Mouse (Mus musculus): ENCODE results near the gene Gna15.

Gna15 gene

DNA sequence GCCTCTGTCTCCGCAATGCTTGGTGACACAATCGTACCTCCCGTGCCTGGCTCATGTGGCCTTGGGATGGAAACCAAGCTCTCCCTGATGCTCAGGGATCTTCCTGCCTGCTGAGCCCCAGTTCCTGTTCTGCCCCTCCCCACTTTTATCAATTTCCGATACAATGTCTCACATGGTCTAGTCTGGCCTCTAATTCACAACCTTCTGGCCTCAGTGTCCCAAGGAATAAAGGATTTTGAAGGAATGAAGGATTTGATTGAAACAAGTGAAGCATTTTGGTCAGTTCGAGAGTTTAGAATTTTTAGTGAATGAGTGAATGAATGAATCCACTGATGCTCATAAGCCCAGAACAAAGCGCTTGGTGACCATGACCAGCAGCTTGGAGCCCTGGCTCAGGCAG lies 883 bp downstream of the Gna15 start:
- DNase-seq (ENCODE audit: low read depth), result no peak

DNA sequence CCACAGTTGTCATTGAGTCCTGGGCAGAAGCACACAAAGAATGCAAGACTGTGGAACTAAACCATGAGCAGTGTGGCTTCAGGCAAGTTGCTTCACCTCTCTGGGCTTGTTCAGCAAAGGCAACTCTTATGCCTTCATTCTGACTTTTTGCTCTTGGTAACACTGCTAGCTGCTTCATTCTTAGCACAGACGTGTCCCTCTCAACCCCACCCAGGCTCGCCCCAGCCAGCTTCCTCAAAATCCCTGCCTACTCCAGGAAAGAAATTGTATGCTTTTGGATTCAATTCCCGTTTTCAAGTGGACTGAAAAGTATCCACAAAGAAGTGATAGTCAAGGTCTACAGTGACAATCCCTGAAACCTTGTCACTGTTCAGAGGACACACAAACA lies 4.1 kb downstream of the Gna15 start:
- no peak for DNase-seq (ENCODE audit: low read depth)

GRCm38 (mm10) chr10:81519227-81519977 lies 4.6 kb downstream of the Gna15 start:
- DNase-seq (ENCODE audit: low read depth), result no peak

- DNase-seq (ENCODE audit: low read depth), result no peak
These were observed 5.5 kb downstream of the Gna15 start for GRCm38 (mm10) chr10:81518546-81518945.

- no peak for DNase-seq (ENCODE audit: low read depth)
These were observed 6.8 kb downstream of the Gna15 start for GRCm38 (mm10) chr10:81517227-81517626.

DNA sequence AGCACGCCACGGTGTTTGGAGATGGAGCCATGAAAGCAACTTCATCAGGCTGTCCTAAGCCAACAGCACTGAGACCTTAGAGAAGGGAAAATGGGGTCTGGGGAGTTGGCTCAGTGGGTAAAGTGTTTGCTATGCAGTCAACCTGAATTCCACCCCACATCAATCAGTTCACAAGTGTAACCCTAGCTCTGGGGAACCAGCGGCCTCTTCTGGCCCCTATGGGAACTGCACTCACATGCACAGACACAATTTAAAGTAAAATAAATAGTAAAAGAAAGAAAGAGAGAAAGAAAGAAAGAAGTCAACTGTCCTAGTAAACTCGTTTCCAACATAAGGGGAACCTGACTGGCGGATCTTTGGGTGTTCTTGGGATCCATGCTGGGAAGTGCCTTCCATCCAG lies 10.2 kb downstream of the Gna15 start:
- DNase-seq (ENCODE audit: low read depth), result no peak

- no peak for DNase-seq (ENCODE audit: low read depth)
These were observed 13.7 kb downstream of the Gna15 start for GRCm38 (mm10) chr10:81510246-81510810.

DNA sequence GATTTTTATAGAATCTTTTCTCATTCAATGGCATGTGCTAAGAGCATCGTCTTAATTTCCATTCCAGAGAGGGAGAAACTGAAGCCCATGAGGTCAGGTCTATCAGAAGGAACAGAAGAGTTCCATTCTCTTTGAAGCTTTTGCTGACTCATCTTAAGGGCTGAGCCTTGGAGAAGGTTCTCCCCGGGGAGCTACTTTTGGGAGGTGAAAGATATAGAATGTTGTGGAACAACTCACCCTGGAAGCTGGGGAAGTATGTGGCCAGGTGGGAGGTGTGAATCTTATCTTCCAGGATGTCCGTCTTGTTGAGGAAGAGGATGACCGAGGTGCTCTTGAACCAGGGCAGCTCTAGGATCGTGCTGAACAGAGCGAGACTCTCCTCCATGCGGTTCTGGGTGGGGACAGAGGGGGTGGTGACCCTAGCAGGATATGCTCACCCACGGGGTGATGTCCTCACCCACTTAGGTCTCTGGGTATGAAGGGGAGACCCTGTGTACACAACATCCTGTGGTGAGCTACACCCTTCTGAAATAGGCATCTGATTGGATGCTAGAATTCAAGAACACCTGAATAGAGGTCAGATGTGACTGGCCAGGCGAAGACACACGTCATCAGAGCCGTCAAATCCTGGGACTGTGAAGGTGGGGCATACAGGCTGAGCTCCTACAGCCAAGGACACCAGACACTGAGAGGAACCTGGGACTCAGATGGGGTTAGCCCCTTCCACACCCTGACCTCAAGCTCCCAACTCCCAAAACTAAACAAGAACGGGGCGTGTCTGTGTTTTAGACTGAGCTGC lies 16.1 kb downstream of the Gna15 start:
- DNase-seq (ENCODE audit: low read depth), result no peak

GRCm38 (mm10) chr10:81507095-81507494 lies 16.9 kb downstream of the Gna15 start:
- DNase-seq (ENCODE audit: low read depth), result no peak

DNA sequence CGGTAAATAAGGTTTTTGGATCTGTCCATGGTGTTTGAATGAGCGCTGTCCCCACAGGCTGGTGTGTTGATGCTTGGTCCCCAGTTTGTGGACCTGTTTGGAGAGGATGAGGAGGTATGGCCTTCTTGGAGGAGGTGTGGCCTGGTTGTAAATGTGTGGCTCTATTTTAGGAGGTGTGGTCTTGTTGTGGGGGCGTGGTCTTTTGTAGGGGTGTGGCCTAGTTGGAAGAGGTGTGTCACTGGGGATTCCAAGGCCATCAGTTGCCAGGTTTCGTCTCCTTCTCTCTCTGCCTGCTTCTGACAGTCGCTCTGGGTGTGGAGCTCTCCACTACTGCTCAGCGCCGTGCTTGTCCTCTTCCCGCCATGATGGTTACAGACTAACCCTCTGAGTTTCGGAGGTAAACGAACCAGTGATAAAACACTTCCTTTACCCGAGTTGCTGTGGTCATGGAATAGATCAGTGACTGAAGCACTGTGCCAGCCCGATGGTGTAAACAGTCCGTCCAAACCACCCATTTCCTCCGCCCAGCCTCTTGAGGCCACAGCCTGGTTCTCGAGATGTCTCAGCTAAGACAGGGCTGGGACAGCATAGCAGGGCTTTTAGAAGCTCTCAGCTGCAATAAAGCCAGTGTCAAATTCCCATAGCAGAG lies 18.9 kb downstream of the Gna15 start:
- DNase-seq (ENCODE audit: low read depth), result no peak

GRCm38 (mm10) chr10:81502658-81503057 lies 21.4 kb downstream of the Gna15 start:
- no peak for DNase-seq (ENCODE audit: low read depth)

GRCm38 (mm10) chr10:81501863-81502262 lies 22.2 kb downstream of the Gna15 start:
- no peak for DNase-seq (ENCODE audit: low read depth)

- no peak for DNase-seq (ENCODE audit: low read depth)
These were observed 24.0 kb downstream of the Gna15 start, which contains the start of gene S1pr4 for GRCm38 (mm10) chr10:81500032-81500431. Gene S1pr4, minus strand, starts transcription at chr10:81500132.

DNA sequence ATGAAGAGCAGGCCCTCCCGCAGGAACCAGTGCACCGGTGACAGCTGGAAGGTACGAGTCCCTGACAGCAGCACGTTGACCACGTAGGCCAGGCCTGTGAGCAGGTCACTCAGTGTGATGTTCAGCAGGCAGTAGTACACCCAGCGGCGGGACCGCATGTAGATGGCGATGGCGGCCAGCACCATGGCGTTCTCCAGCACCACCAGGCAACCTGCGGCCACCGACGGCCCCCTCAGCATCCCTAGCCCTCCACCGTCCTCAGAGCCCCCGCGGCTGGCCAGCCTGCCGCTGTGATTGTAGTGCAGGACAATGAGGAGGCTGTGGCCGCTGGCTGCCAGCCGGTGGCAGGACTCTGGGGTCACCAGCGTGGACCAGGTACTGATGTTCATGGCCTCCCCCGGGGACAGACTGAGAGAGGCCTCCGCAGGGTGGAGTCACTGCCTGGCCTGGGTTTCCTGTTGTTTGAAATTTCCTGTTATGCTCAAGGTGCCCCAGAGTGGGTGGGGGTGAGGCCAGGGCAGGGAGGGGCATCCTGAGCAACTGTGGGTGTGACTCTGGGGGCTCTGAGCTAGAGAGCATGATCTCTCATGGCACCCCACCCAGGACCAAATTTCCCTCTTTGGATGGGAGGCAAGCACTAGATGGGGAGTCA lies 24.6 kb downstream of the Gna15 start:
- no peak for DNase-seq (ENCODE audit: low read depth)

GRCm38 (mm10) chr10:81498316-81499249 lies 25.4 kb downstream of the Gna15 start:
- DNase-seq (ENCODE audit: low read depth), result no peak

DNA sequence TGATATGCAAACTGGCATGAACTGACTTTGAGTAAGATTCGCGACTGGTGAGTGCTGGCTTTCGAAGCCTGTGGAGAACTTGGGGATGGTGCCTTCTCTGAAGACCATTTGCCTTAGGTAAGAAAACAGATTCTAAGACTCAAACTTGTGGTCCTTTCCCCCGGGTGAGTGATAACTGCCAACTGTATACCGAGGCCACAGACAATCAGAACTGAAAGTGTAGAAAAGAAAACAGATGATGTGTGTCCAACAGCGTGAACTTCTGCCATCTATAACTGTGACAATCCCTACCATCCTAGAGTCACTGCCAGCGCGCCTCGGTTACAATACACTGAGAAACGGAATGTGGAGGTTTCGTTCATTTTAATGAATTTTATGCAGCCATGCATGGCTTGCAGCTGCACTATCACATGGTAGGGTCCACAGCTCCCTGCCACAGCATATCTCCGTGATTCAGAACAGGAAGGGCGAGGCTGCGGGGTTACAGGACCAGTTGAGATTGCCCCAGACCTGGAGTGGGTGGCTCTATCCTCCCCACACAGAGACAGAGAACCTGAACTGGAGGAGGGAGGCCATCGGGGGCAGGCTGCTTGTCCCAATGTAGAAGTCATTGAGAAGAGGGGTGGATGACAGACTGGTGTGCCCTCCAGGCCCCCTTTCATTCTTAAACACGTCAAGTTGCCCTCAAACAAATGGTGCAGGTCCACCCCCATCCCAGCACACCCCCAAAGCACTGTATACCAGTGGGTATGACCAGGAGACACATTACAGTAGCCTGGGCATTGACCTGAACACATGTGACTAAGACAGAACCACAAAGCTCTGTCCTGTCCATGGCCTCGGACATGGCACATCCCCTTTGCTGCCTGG lies 26.4 kb downstream of the Gna15 start:
- no peak for DNase-seq (ENCODE audit: low read depth)

GRCm38 (mm10) chr10:81496969-81497368 lies 27.1 kb downstream of the Gna15 start:
- no peak for DNase-seq (ENCODE audit: low read depth)

GRCm38 (mm10) chr10:81496264-81496901 lies 27.6 kb downstream of the Gna15 start, which contains the start of gene Ncln:
Gene Ncln, minus strand, starts transcription at chr10:81496392.
- DNase-seq (ENCODE audit: low read depth), result peak; percentile 96

GRCm38 (mm10) chr10:81495616-81496263 lies 28.3 kb downstream of the Gna15 start:
- peak; percentile 13 for DNase-seq (ENCODE audit: low read depth)
